Mouse (Mus musculus) Patski (cell line): ENCODE results near the gene Mmrn2. TPM values are rescaled to one million over a fixed set of nuclear protein-coding genes. Genes with fewer than 3 reads are reported as not detected.

Source experiments
- ATAC-seq: fragments of 100-300 bp; one replicate; pipeline ENCODE4 v1.8.0; 2021
- CTCF ChIA-PET: fragments of 350-600 bp; sonication (Branson Sonifier 250); formaldehyde crosslinking; loops from one replicate; lab custom pipeline; 2022; ENCODE audit warnings: inconsistent platforms; lab: Charles Lee
- POLR2A ChIA-PET: fragments of 350-600 bp; sonication (Branson Sonifier 250); formaldehyde crosslinking; loops from one replicate; lab custom pipeline; 2022; ENCODE audit warnings: antibody characterized with exemption, inconsistent platforms; lab: Charles Lee
- DNase-seq: peaks from one replicate; pipeline ENCODE4 v3.0.0-alpha.2; 2011; ENCODE audit warnings: low read depth, low spot score
- H3K27me3 ChIP-seq: fragments of 371-371 bp; one replicate; pipeline ENCODE4 v1.5.1; 2021
- CTCF ChIP-seq: fragments of 100-300 bp; IDR thresholded peaks from one replicate; pipeline ENCODE4 v1.5.1; 2021
- in situ Hi-C: fragments of 300-500 bp; cut with MboI; formaldehyde crosslinking; loops from 3 replicates; pipeline ENCODE4 v1.11.1; 2018; ENCODE audit warnings: low pct_unique_long_range_greater_than_20kb, mixed read lengths
- polyA plus RNA-seq: library from polyadenylated mRNA; unstranded; gene quantifications from one replicate; pipeline ENCODE4 v1.2.3, GENCODE M21; 2021

The Mmrn2 gene
- polyA plus RNA-seq, 1 experiment from 2014 or later = 0.04 TPM

GRCm38 (mm10) chr14:34428274-34428673 lies 53.0 kb downstream of the Mmrn2 start:
- in situ Hi-C loops = loop anchor here (10.0 kb wide), 1 partner anchor 127 kb away; no protein-coding TSS in a partner anchor
- H3K27me3 ChIP-seq = no peaks in the 10 kb centered on the region
- TF ChIP-seq CTCF = peak; percentile 39
- no peak for ATAC-seq
- POLR2A ChIA-PET = no interaction called here
- DNase-seq = no peak
- CTCF ChIA-PET = interaction anchor here (0.7 to 1.5 kb wide), 7 partner anchors 9 to 135 kb away, joined by 3 to 6 read pairs (median 4); no protein-coding TSS in a partner anchor

DNA sequence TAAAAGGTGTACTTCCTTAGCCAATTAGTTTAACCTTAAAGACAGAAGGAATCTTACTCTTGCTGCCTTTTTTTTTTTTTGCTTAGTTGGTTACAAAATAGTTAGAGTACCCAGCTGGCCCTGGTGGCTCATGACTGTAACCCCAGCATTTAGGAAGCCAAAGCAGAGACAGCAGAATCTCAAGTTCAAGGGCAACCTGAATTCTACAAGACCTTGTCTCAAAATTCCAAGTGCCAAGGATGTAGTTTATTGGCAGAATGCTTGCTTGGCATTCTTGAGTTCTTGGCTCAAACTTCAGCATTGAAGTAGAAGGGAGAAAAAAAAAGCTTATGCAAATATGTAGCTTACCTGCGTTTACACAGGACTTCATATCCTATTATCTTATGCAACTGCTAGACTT lies 53.8 kb downstream of the Mmrn2 start:
- POLR2A ChIA-PET = no interaction called here
- in situ Hi-C loops = loop anchor here (10.0 kb wide), 1 partner anchor 126 kb away; no protein-coding TSS in a partner anchor
- DNase-seq (no peak), ATAC-seq (no peak)
- no peak for TF ChIP-seq CTCF
- CTCF ChIA-PET = no interaction called here
- H3K27me3 ChIP-seq = no peaks in the 10 kb centered on the region

- POLR2A ChIA-PET = no interaction called here
- no peak for TF ChIP-seq CTCF
- DNase-seq (no peak), ATAC-seq (no peak)
- in situ Hi-C loops = no loop called here
- H3K27me3 ChIP-seq = no peaks in the 10 kb centered on the region
- CTCF ChIA-PET = interaction anchor here (0.6 kb wide), 1 partner anchor 350 kb away, joined by 3 read pairs; no protein-coding TSS in a partner anchor
These were observed 65.3 kb downstream of the Mmrn2 start for GRCm38 (mm10) chr14:34440526-34441066.

DNA sequence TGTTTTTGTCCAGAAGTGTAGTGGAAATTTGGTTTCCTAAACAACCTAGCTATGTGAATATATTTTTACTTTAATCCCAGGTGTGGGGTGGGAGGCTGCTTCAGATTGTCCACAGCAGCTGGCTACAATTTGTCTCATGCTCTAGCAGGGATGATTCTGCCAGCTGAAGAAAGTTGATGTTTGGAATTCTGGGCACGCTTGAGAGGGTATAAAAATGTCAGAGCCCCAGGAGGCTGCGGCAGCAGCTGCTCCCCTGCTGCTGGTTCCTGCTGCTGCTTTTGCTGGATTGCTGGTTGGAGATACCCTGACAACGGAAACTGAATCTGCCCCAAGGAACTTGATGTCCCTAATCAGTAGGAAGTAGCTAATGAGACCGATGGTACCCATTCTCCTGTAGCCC lies 67.3 kb downstream of the Mmrn2 start:
- H3K27me3 ChIP-seq = no peaks in the 10 kb centered on the region
- DNase-seq (no peak), ATAC-seq (no peak)
- CTCF ChIA-PET = no interaction called here
- no peak for TF ChIP-seq CTCF
- POLR2A ChIA-PET = no interaction called here
- in situ Hi-C loops = no loop called here

- H3K27me3 ChIP-seq = no peaks in the 10 kb centered on the region
- ChIA-PET POLR2A (no interaction called here), CTCF (no interaction called here)
- no peak for ATAC-seq
- in situ Hi-C loops = no loop called here
- TF ChIP-seq CTCF = no peak
- DNase-seq = no peak
These were observed 69.1 kb downstream of the Mmrn2 start for GRCm38 (mm10) chr14:34444368-34444767.

DNA sequence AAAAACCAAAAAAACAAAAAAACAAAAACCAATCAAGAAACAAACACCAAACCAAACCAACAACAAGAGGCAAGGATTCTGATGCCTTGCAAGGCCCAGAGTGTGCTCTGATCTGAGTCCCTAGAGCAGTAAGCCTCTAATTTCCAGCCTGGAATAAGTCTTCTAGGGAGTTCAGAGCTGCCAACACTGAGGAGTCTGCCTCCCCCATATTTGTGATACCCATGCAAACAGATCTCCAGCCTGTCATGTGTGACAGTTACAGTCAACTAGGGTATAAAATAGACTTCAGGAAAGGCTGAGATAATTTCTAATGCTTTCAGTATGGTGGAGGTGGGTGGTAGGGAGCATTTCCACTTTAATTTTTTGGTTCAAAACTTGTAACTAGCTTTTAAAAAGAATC lies 69.7 kb downstream of the Mmrn2 start:
- no peak for TF ChIP-seq CTCF
- H3K27me3 ChIP-seq = no peaks in the 10 kb centered on the region
- CTCF ChIA-PET = interaction anchor here (1.0 kb wide), 1 partner anchor 20 kb away, joined by 3 read pairs; no protein-coding TSS in a partner anchor
- ATAC-seq (no peak), DNase-seq (no peak)
- in situ Hi-C loops = loop anchor here (5.0 kb wide), 1 partner anchor 102 kb away; no protein-coding TSS in a partner anchor
- POLR2A ChIA-PET = no interaction called here

- no peak for DNase-seq
- no peak for TF ChIP-seq CTCF
- no peak for ATAC-seq
- no peaks in the 10 kb centered on the region for H3K27me3 ChIP-seq
- in situ Hi-C loops = loop anchor here (5.0 kb wide), 1 partner anchor 102 kb away; no protein-coding TSS in a partner anchor
- CTCF ChIA-PET = interaction anchor here (1.0 kb wide), 1 partner anchor 20 kb away, joined by 3 read pairs; no protein-coding TSS in a partner anchor
- POLR2A ChIA-PET = no interaction called here
These were observed 70.1 kb downstream of the Mmrn2 start for GRCm38 (mm10) chr14:34445348-34445747.

DNA sequence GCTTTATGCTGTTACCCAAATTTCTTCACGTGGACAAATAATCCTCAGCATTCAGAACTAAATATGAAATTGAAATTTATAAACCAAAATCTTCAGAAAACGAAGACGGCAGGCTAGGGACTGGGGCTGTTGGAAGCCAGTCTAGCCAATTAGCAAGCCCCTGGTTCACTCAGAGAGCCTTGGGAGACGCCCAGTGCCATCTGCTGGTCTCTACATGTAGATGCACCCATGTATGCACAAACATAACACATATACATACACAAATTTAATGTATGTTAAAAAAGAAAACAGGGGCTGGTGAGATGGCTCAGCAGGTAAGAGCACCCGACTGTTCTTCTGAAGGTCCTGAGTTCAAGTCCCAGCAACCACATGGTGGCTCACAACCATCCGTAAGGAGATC lies 71.4 kb downstream of the Mmrn2 start:
- H3K27me3 ChIP-seq = no peaks in the 10 kb centered on the region
- ChIA-PET CTCF (interaction anchor here (2.2 kb wide), 1 partner anchor 14 kb away, joined by 6 read pairs; no protein-coding TSS in a partner anchor), POLR2A (no interaction called here)
- no peak for ATAC-seq
- in situ Hi-C loops = loop anchor here (5.0 kb wide), 1 partner anchor 101 kb away; no protein-coding TSS in a partner anchor
- DNase-seq = no peak
- TF ChIP-seq CTCF = peak; percentile 29

DNA sequence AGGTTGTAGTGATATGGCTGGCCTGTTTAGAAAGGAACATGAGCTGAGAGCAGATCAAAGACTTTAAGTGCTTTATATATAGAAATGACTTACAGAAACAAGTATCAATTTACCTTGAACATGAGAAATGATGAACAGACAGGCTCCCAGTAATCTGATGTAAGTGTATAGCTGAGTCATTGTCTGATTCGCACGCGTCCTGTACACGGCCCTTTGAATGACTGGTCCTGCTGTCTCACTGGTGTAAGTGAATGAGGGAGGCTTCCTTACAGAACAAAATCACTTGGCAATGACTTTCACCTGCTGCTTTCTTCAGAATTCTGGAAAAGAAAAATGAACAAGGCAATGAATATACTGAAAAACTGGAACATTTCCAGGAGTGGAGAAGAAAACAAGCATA lies 72.4 kb downstream of the Mmrn2 start:
- TF ChIP-seq CTCF = no peak
- ChIA-PET POLR2A (no interaction called here), CTCF (interaction anchor here (2.2 kb wide), 1 partner anchor 15 kb away, joined by 6 read pairs; no protein-coding TSS in a partner anchor)
- H3K27me3 ChIP-seq = no peaks in the 10 kb centered on the region
- no peak for DNase-seq
- in situ Hi-C loops = loop anchor here (5.0 kb wide), 1 partner anchor 100 kb away; no protein-coding TSS in a partner anchor
- no peak for ATAC-seq

- ATAC-seq = no peak
- POLR2A ChIA-PET = no interaction called here
- CTCF ChIA-PET = no interaction called here
- no peaks in the 10 kb centered on the region for H3K27me3 ChIP-seq
- no peak for DNase-seq
- in situ Hi-C loops = loop anchor here (5.0 kb wide), 1 partner anchor 99 kb away; no protein-coding TSS in a partner anchor
- TF ChIP-seq CTCF = no peak
These were observed 73.1 kb downstream of the Mmrn2 start for GRCm38 (mm10) chr14:34448398-34448797.

DNA sequence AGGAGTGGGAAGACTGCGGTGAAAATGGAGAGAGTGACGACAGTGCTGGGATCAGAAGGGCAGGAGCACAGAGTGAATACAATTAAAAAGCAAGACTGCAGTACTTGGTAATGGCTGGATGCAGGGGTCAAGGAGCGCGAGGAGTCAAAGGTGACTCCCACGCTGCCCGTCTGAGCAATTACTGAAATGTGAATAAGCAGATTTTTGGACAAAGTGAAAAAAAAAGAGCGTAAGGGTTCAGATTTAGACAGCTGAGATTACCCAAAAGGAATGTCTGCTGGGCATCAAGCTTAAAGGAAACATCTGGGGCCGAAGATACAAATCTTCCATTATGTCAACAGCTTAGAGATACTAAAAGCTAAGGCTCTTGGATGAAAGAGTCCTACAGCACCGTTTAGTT lies 74.5 kb downstream of the Mmrn2 start:
- ChIA-PET POLR2A (no interaction called here), CTCF (interaction anchor here (0.7 to 1.0 kb wide), 2 partner anchors 22 to 99 kb away, joined by 3 read pairs; no protein-coding TSS in a partner anchor)
- DNase-seq = no peak
- no peak for TF ChIP-seq CTCF
- in situ Hi-C loops = loop anchor here (5.0 kb wide), 1 partner anchor 97 kb away; no protein-coding TSS in a partner anchor
- no peak for ATAC-seq
- H3K27me3 ChIP-seq = no peaks in the 10 kb centered on the region
